Mouse (Mus musculus): ENCODE data around the gene Mkrn1.
A peak's percentile ranks its signal among the peaks of the same experiment; 100 is the strongest.
"Not testable (repeated sequence)": the region's sequence is repeated elsewhere in the genome, so short reads cannot be mapped to it uniquely, and the experiment has no call there.

The Mkrn1 gene

DNA sequence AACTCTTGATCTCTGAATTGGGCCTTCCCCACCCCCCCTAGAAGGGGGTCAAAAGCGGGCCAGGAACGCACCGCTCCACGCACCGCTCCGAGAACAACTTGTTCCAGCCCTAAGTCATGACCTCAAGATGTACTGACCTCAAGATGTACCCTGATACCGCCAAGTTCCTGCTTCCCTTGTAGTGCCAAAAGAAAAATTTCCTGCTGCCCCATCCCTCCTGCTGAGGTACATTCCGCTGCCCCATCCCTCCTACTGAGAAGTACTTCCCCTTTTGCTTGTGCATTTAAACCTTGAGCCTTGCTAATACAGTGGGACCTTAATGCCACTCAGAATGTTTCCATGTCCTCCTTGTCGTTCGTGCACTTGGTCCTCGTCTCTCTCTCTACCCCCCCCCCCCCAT is 10.5 kb upstream of the Mkrn1 start:
- DNase-seq (ENCODE audit: low spot score), result no peak

DNA sequence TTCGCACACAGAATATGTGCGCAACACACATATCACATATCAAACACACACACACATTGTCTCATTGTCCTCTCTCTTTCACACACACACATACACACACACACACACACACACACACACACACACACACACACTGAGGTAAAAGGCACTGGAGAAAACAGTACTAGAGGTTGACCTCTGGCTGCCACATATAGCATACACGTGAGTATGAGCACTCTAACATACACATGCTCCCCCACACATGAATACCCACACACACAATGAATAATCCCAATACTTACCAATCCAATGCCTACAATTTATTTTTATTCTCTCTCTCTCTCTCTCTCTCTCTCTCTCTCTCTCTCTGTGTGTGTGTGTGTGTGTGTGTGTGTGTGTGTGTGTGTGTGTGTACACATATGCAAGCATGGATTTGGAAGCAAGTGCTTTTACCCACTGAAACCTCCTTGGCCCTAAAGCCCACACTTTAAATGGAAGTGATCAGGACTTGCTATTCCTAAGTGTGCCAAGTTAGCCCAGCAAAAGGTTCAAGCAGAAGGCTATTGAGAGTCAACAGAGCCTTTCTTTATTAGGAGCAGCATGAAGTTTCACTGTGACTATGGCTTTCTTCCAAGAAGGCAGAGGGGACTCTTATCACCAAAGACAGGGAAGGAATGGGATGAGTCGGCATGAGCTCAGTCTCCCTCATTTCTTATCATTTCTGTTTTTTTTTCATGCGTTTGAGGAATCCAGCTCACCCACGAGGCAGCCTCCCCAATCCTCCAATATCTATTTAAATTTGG is 8.9 kb upstream of the Mkrn1 start:
- DNase-seq (ENCODE audit: low spot score), result no peak

DNA sequence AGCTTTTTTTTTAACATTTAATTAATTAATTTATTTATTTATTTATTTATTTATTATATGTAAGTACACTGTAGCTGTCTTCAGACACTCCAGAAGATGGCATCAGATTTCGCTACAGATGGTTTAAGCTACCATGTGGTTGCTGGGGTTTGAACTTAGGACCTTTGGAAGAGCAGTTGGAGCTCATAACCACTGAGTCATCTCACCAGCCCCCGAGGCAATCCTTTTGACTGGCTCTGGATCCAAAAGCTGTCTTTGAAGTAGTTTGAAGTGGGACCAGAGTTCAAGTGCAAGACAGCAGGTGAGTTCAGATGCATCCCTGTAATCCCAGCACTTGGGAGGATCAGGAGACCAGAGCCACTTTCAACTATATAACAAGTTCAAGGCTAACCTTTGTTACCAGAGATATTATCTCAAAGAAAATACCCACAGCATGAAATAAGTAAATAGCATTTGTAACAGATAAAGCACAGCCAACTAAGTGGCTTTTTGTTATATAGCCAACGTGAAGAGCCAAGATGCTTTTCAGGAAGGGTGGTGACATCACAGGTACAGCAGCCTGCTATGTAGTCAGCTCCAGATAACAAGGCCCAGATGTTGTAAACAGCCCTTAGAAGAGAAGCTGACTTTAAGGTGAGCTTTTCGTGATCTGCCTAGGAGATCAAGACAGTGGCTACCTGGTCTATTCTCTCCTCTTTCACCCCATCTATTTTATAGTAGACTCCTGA is 7.2 kb upstream of the Mkrn1 start:
- DNase-seq (ENCODE audit: low spot score), result no peak

DNA sequence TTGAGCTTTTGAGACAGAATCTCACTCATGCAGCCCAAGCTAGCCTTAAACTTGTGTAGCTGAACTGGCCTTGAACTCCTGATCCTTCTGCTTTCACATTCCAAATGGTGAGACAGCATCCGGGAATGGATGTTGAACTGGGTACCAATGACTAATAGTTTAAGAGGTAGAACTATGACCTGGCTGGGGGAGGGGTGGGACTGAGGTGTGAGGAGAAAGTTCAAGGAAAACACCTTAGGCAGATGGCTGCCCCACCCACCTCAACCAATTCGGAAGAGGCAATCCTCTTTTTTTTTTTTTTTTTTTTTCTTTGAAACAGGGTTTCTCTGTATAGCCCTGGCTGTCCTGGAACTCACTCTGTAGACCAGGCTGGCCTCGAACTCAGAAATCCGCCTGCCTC is 6.5 kb upstream of the Mkrn1 start:
- no peak for DNase-seq (ENCODE audit: low spot score)

DNA sequence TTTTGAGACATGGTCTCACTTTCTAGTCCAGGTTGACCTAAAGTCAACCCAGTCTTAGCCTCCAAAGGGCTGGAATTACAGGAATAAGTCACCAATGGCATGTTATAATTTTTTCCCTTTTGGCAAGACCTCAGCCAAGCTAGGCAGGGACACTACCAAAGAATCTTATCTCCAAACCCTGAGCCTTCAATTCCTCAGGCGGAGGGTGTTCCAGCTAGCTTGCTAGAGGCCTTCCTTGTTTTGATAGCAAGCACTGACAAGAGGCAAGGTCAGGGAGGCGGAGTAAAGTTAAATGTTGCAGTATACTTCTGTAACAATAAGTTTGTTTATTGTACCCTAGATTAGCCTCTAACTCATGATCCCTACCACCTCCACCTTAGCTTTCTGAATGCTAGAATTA is 4.9 kb upstream of the Mkrn1 start:
- no peak for DNase-seq (ENCODE audit: low spot score)

DNA sequence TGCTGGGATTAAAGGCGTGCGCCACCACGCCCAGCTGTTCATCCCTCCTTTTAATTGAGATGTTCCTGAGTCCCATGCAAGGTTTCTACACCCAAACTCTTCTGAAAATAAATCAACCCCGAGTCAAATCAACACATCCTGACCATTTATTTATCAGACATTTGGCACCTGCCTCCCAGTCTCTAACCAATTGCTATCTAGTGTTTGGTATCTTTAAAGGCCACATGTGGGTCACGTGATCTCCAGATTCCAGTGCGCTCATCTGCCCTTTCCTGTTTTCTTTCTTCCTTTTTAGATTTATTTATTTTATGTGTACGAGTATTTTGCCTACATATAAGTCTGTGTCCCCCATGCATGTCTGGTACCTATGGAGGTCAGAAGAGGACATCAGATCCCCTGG is 3.4 kb upstream of the Mkrn1 start:
- DNase-seq (ENCODE audit: low spot score), result no peak

DNA sequence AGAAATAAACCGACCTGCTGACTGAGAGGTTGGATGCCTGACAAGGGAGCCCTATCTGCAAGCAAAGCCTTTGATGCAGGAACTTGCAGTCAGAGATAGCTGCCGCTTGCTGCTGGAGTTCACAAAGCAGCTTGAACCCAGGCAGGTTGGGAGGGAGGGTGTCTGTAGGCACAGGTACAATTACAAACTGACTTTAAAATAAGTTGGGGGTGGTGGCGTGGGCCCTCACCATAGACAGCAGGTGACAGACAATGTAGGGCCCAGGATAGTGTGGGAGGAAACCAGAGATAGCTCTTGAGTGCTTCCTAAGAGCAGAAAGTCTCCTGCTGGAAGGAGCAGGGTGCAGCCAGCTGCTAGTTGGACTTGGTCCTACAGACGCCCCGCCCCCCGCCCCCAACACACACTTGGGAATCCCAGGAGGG is 2.9 kb upstream of the Mkrn1 start:
- no peak for DNase-seq (ENCODE audit: low spot score)

DNA sequence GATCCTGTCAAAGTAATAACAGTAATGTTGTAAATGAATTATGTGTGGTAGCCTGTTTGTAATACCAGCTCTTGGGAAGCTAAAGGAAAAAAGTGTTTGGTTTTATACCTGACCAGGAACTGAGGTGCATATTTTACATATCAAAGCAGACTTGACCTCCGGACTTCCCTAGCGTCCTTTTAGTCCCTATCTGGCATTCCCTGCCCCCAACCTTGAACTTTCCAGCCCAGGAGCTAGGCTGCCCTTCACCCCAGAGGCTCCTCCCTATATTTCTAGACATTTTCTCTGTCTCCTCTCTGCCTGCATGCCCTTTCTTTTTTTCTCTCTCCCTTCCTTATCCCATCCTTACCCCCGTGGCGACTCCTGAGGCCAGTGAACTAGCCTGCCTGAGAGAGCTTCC is 605 bp upstream of the Mkrn1 start:
- no peak for DNase-seq (ENCODE audit: low spot score)

DNA sequence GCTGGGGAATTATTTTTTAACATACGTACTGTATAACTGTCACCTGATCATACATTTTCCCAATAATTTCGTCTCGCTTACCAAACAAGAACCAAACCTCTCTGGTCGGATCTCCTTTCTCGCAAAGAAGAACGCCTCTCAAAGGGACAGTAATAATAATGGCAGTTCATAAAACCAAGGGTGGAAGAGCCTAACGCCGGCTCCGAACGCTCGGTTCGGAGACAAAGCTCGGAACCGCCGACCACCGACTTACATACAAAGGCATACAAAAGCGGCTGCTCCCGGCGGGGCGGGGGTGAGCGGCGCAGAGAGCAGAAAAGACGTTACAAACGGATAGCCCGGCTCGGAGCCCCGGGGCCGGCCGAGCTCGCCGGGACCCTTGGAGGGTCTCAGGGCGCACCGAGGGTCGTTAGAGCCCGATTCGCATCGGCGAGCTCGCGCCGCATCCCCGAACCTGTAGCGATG is 844 bp downstream of the Mkrn1 start:
- DNase-seq (ENCODE audit: low spot score), result no peak

DNA sequence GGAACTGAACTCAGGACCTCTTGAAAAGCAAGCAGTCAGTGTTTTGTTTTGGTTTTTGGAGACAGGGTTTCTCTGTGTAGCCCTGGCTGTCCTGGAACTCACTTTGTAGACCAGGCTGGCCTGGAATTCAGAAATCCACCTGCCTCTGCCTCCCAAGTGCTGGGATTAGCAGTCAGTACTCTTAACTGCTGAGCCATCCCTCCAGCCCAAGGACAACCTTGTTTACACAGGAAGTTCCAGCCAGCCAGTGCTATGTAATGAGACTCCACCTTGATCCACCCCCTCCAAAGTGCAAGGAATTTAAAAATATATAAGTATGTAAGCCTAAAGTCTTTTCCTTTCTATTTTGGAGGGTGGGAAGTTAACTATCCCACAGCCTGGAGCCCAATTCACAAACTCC is 3.6 kb downstream of the Mkrn1 start:
- DNase-seq (ENCODE audit: low spot score), result not testable (repeated sequence)

DNA sequence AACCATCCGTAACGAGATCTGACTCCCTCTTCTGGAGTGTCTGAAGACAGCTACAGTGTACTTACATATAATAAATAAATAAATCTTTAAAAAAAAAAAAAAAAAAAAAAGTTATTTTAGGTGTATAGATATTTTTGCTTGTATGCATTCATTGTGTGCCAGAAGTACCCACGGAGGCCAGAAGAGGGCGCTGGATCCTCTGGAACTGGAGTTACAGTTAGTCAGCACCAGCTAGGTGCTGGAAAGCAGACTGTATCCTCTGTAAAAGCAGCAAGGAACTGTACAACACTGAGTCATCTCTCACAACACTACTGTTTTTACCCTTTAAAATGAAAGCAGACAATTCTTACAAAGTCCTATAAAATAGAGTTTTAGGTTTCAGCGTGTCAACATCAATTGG is 4.5 kb downstream of the Mkrn1 start:
- peak; percentile 59 for DNase-seq (ENCODE audit: low spot score)

DNA sequence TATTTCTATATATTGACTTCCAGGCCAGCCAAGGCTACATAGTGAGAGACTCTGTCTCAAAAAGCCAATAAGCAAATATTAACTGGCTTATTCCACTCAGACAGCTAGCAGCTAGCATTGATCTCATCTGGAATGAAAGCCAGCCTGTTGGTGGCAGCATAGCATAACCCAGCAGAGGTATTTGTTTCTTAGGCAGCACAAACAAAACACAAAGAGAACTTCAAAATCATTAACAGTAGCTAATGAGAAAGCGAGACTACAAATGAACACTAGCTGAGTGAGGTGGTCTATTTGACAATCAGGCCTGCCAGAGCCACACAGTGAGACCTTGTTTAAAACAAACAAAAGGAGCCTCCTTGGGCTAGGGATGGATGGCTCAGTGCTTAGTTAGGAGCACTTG is 6.2 kb downstream of the Mkrn1 start:
- DNase-seq (ENCODE audit: low spot score), result no peak

DNA sequence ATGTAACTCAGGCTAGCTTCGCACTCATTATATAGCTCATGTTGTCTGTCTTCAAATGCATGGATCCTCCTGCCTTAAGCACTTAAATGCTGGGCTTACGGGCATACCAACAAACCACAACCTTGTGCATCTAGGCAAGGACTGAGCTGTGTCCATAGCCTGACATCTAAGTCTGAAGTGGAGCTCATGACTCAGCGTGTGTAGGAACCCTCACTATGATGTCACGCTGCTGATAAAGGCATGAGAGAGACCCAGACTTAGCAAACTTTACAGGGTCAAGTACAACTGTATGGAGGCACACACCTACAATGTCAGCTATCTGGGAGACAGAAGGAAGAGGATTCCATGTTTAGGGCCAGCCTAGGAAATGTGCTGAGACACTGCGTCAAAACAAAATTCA is 13.8 kb downstream of the Mkrn1 start:
- DNase-seq (ENCODE audit: low spot score), result no peak

DNA sequence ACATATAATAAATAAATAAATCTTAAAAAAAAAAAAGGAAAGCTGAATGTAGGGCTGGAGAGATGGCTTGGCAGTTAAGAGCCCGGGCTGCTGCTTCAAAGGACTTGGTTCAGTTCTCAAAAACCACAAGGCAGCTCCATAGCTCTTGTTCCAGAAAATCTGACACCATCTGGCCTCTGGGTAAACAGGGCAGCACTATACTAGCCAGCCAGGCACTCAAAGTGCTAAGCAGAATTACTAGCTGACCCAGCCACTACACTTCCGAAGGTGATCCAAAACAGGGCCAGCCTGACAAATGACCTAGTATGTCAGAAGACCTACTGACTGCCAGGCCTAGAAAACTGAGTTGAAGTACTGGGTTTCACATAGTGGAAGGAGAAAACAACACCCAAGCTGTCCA is 17.1 kb downstream of the Mkrn1 start:
- DNase-seq (ENCODE audit: low spot score), result no peak

DNA sequence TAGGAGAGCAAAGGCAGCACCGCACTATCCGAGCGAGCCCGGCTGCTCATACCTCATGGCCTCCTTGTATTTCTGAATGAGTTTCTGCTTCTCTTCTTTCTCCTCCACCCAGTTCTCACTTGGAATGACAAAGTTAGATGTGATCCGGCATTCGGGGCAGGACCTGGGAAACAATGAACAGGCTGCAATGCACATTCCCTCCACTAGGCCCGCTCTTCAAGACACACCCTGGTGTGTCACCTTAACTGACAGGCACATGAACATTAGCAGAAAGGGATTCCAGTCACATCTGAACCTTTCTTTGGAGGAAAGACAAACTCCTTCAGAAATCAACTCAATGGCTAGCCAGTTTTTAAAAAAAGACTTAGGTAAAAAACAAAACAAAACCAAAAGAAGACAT is 19.9 kb downstream of the Mkrn1 start:
- DNase-seq (ENCODE audit: low spot score), result no peak

DNA sequence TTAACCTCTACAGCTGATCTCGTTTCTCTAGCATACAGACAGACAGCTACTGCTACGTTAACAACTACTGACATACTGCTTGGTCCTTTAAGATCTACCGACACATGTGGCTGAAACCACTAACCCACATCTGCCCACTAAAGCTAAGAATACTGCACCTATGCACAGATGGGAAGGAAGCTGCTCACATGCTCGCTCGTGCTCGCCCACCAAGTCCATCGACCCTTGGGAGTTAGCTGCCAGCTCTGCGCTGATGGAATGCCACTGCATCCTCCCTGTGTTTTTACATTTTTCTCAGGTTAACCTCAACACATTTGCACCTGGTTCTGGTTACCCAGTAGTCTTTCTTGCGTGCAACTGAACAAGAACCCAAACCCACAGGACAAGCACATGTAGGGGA is 21.9 kb downstream of the Mkrn1 start:
- no peak for DNase-seq (ENCODE audit: low spot score)

DNA sequence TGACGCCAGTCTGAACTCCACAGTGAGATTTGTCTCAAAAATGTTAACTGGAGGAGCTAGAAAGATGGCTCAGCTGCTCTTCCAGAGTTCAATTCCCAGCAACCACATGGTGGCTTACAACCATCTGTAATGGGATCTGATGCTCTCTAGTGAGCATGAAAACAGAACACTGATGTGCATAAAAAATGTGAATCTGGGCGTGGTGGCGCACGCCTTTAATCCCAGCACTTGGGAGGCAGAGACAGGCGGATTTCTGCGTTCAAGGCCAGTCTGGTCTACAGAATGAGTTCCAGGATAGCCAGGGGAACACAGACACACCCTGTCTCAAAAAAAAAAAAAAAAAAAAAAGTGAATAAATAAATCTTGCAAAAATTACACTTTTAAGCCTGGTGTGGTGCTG is 23.2 kb downstream of the Mkrn1 start:
- DNase-seq (ENCODE audit: low spot score), result no peak

DNA sequence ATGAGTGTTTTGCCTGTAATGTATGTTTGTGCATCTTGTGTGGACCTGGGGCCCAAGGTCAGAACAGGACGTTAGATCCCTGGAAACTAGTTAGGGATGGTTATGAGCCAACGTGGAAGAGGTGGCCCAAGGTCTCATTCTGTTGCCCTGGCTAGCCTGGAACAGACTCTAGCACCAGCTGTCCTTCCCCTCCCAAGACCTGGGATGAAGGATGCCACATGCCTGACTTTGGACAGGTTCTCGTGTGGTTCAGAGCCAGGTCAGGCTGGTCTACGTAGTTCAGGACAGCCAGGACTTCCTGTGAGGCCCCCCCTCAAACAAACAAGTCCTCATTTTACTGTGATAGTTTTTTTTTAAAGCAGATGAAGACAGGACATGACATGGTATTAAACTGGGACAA is 24.3 kb downstream of the Mkrn1 start:
- no peak for DNase-seq (ENCODE audit: low spot score)

DNA sequence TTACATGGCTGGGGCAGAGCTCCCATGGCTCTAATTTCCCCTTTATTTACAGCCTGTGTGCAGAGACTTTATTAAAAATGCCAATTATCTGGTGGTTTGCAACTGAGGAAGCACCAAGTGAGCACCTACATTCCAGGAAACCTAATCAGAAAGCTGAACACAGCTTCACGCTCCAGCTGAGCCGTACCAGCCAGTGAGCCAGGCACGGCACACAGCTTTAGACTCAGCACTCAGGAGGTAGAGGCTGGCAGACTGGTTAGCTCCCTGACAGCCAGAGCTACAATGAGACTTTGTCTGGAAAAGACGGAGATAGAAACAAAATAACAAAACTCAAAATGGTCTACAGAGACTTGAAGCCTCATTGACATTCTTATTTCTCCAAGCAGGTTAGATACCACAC is 24.8 kb downstream of the Mkrn1 start:
- DNase-seq (ENCODE audit: low spot score), result no peak

DNA sequence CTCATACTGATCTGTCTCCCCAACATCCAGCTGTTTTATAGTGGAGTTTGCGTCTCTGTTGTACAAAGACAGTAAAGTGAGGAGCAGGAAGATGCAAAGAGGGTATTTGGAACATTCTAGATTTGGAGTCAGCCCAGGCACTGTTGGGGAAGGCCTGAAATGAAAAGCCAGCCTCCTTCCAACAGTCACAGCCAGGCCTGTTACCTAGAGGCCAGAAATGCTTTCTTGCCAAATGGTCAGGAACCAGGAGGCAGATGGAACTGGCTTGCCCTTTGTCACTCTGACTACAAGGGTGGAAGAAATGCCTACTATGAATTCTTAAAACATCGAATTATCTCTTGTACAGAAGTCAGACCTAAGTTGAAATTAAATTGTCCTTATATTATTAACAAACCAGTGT is 30.3 kb downstream of the Mkrn1 start:
- DNase-seq (ENCODE audit: low spot score), result no peak

DNA sequence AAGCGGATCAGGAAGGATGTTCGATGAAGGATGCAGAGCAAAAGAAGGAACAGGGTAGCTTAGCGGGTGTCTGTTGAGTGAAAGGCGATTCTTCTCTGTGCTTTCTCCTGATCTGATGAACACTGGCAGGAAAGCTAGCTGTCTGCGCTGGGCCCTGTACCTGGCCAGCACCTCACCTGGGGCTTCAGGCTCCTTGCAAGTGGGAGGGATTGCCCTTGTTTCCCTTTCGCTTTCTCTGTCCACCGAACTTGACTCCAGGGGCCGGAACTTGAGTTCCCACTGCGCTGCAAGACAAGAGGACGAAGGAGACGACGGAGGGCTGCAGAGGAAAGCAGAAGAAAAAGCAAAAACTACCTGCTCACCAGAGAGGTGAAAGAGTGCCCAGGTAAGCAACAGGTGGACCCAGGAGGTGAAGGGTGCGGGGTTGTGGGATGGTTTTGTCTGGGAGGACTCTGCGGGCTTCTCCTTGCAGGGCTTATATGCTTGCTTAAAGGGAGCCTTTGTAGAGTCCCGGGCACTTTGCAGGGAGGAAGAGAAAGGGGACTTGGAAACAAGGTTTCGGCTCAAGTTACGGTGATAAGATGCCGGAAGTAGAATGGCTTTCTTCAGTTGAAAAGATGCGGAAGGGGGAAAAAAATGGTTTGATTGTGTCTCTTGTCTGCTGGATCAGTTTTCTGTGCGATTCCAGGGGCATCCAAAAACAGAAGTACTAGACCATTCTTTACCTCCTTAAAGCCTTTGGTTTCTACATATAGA is 39.0 kb downstream of the Mkrn1 start, which contains the start of gene Rab19:
Gene Rab19 (plus strand): TSS at position 51 of the 756 bp plus-strand sequence.
- peak; percentile 46 for DNase-seq (ENCODE audit: low spot score)

DNA sequence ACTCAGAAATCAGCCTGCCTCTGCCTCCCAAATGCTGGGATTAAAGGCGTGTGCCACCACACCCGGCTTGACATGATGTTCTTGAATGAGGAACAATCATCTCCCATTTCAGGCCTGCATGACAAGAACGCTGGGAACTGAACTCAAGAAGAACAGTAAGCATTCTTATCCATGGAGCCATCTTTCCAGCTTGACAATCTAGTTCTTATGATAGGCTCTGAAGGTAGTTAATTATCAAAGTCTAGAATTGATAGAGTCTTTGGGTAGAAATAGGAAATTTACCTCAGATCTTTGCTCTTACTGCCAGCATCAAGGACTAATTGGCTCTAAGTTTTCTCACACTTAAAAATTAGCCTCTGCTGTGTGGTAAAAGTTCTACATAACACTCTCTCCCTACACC is 40.0 kb downstream of the Mkrn1 start:
- DNase-seq (ENCODE audit: low spot score), result no peak

DNA sequence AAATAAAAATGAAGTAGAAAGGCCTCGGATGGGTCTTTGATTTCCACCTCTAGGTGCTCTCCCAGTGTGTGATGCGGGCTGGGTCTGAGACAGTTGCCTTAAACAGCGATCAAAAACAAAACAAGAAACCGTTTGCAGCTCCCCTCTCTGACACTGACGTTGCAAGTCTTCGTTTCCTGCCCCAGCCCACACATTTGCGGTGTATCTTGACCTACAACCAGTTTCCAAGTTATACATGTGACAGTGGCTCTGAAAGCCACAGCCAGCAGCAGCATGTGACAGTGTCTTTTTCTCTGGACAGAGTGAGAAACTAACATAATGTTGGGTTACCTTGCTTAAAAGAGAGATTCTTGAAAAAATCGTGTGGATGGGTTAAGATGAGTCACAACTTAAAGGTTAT is 40.5 kb downstream of the Mkrn1 start:
- no peak for DNase-seq (ENCODE audit: low spot score)

Measured in ovary, postnatal 36 days (tissue).